Mouse (Mus musculus) midbrain, embryonic 12.5 days (tissue): ENCODE data around the gene Ccnq. TPM values are rescaled to one million over a fixed set of nuclear protein-coding genes. Genes with fewer than 3 reads are reported as not detected.

Experiments
- ATAC-seq: fragments of 200-750 bp; cut with Nextera tagmentation; 2 replicates; pipeline ENCODE4 v1.8.0; 2017; ENCODE audit warnings: low read depth, moderate TSS enrichment, moderate library complexity; ENCODE audit not compliant: low FRiP score
- H3K27ac ChIP-seq: fragments of 300-500 bp; sonication (generic); replicated peaks from 2 replicates; pipeline ENCODE4 v1.5.1; 2016; ENCODE audit warnings: mild to moderate bottlenecking
- H3K27me3 ChIP-seq: fragments of 300-500 bp; sonication (generic); 2 replicates; pipeline ENCODE4 v1.6.1; 2016; ENCODE audit warnings: mild to moderate bottlenecking
- H3K36me3 ChIP-seq: fragments of 300-500 bp; sonication (generic); 2 replicates; pipeline ENCODE4 v1.6.1; 2016
- H3K4me1 ChIP-seq: fragments of 300-500 bp; sonication (generic); 2 replicates; pipeline ENCODE4 v1.6.1; 2016
- H3K4me2 ChIP-seq: fragments of 300-500 bp; sonication (generic); replicated peaks from 2 replicates; pipeline ENCODE4 v1.6.1; 2016; ENCODE audit warnings: mild to moderate bottlenecking, moderate library complexity
- H3K4me3 ChIP-seq: fragments of 300-500 bp; sonication (generic); 2 replicates; pipeline ENCODE4 v1.5.1; 2016; ENCODE audit warnings: mild to moderate bottlenecking
- H3K9ac ChIP-seq: fragments of 300-500 bp; sonication (generic); replicated peaks from 2 replicates; pipeline ENCODE4 v1.6.1; 2016; ENCODE audit warnings: mild to moderate bottlenecking, moderate library complexity
- H3K9me3 ChIP-seq: fragments of 300-500 bp; sonication (generic); 2 replicates; pipeline ENCODE4 v1.6.1; 2016; ENCODE audit warnings: mild to moderate bottlenecking
- WGBS: fragments of 180-500 bp; shearing (Covaris S2); methylation state at CpG from one replicate; pipeline ENCODE4 v1.1.7; 2016; 5-methylcytosine and 5-hydroxymethylcytosine counted together
- polyA plus RNA-seq: library from polyadenylated mRNA; unstranded; fragments of >200 nt; fragmentation: Nextera tagmentation; extraction: Ambion mirVana; gene quantifications from 2 replicates; pipeline ENCODE4 v1.2.1, GENCODE M21; 2016

The Ccnq gene
- polyA plus RNA-seq, 1 experiment from 2014 or later, result 35.6 TPM

DNA sequence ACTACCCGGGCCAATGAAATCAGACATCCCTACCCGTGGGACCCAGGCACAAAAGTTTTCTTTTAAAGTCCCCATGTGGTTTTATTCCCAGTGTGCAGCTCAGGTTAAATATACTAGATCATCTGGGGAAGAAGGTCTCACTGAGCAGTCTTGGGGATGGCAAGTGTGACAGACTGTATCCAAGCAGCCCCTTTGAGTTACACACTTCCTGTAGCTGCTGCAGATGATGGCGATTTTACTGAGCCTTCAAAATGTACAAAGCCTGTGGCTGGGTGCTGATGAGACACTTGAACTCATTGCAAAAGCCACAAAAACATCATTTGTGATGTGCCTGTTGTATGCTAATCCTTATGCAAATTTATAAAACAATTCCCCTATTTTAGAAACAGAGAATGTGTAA, 29.0 kb upstream of the Ccnq start:
- no peak for ATAC-seq
- Histone ChIP-seq H3K36me3 (no peaks in the 10 kb centered on the region), H3K9ac (no peak overlapping the region), H3K27me3 (0 out of 2 replicates have a peak, but pooled peaks cover 6% of the 10 kb centered on the region), H3K9me3 (no peaks in the 10 kb centered on the region), H3K4me2 (no peak overlapping the region), H3K4me1 (peaks cover 33% of the 10 kb centered on the region), H3K4me3 (no peak overlapping the region), H3K27ac (no peak overlapping the region)
- WGBS, result 87% methylated on average over 3 of the region's 3 CpGs

DNA sequence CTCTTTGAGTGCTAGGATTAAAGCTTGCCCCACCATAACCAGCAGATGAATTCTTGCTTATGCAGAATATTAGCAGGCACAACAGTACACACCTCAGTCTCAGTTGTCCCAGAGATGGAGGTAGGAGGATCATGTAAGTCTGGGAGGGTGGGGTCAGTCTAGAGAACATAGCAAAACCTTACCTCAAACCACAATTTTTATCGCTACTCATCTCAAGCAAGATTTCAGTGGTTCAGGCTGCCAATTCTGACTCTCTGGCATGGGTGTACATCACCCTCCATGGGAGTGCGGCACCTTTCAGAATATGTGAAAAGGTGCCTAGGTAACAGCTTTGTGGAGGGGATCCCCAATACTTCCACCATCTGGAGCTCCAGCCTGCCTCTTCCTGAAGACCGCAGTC, 28.5 kb upstream of the Ccnq start:
- WGBS, result 96% methylated on average over 3 of the region's 3 CpGs
- Histone ChIP-seq H3K27me3 (0 out of 2 replicates have a peak, but pooled peaks cover 6% of the 10 kb centered on the region), H3K9ac (no peak overlapping the region), H3K4me3 (no peak overlapping the region), H3K4me2 (no peak overlapping the region), H3K4me1 (peaks cover 27% of the 10 kb centered on the region), H3K27ac (no peak overlapping the region), H3K36me3 (no peaks in the 10 kb centered on the region), H3K9me3 (no peaks in the 10 kb centered on the region)
- no peak for ATAC-seq

GRCm38 (mm10) chr11:78777851-78778680, 26.5 kb upstream of the Ccnq start:
- Histone ChIP-seq H3K27me3 (no peaks in the 10 kb centered on the region), H3K36me3 (no peaks in the 10 kb centered on the region), H3K9ac (no peak overlapping the region), H3K4me2 (no peak overlapping the region), H3K4me1 (peaks cover 20% of the 10 kb centered on the region), H3K27ac (no peak overlapping the region), H3K4me3 (no peak overlapping the region), H3K9me3 (no peaks in the 10 kb centered on the region)
- WGBS, result 59% methylated on average over 10 of the region's 10 CpGs
- ATAC-seq, result no peak

DNA sequence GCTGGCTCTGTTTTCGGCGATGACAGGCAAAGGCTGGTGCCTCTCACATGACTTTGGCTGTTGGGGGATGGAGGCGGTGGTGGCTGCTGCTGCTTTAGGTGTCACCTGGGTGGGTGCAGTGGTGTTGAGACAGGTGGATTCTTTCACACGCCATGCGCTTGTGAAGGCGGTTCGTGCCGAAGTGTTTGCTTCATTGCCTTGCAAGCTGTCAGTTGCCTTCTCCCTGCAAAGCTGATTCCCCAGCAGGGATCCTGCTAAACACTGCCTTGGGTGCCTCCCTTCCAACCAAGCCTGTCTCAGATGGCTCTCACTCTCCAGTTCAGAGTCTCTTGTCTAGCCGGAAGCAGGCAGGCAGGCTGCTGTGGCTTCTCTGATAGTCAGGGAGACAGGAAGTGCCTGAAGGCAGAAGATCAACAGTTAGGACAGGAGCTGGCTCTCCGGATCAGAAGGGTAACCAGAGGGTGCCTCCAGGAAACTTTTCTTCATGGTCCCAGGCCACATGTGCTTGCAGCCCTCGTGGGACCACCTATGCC, 20.3 kb upstream of the Ccnq start:
- no peak overlapping the region for H3K27ac ChIP-seq
- no peak for ATAC-seq
- no peak overlapping the region for H3K4me3 ChIP-seq
- no peak overlapping the region for H3K9ac ChIP-seq
- peaks cover 3% of the 10 kb centered on the region; the same call in 1 of the 2 replicates for H3K4me1 ChIP-seq
- no peaks in the 10 kb centered on the region for H3K36me3 ChIP-seq
- H3K9me3 ChIP-seq, result no peaks in the 10 kb centered on the region
- no peaks in the 10 kb centered on the region for H3K27me3 ChIP-seq
- WGBS, result 78% methylated on average over 11 of the region's 11 CpGs
- no peak overlapping the region for H3K4me2 ChIP-seq

DNA sequence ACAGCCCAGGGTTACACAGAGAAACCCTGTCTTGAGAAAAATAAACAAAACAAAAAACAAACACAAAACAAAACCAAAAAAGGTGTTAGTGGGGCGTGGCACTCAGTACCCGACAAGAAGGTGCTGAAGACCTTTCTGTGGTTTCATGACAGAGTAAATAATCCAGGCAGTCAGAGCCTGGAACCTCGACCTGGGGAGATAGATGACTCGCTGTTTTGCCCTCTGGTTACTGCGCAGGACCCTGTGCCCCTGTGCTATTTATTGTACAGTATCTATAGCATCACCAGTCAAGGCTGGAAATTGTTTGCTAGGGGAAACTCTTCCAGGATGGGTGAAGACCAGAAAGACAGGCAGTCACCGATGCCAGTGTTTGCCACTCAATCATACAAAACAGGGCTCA, 18.9 kb upstream of the Ccnq start:
- peaks cover 3% of the 10 kb centered on the region; the same call in 1 of the 2 replicates for H3K4me1 ChIP-seq
- H3K9me3 ChIP-seq, result no peaks in the 10 kb centered on the region
- ATAC-seq, result no peak

GRCm38 (mm10) chr11:78768778-78769177, 17.2 kb upstream of the Ccnq start:
- Histone ChIP-seq H3K4me1 (peaks cover 3% of the 10 kb centered on the region; the same call in 1 of the 2 replicates), H3K9me3 (no peaks in the 10 kb centered on the region), H3K27ac (0 out of 2 replicates have a peak overlapping the region, but pooled peaks have one; percentile 10), H3K4me2 (no peak overlapping the region), H3K4me3 (no peak overlapping the region), H3K36me3 (no peaks in the 10 kb centered on the region), H3K9ac (no peak overlapping the region), H3K27me3 (no peaks in the 10 kb centered on the region)
- no peak for ATAC-seq
- WGBS, result 27% methylated on average over 3 of the region's 3 CpGs

More for the DNA sequence above, 18.9 kb upstream of the Ccnq start:
- Histone ChIP-seq H3K36me3 (no peaks in the 10 kb centered on the region), H3K9ac (no peak overlapping the region), H3K27me3 (no peaks in the 10 kb centered on the region), H3K4me3 (no peak overlapping the region), H3K27ac (no peak overlapping the region), H3K4me2 (no peak overlapping the region)
- 92% methylated on average over 6 of the region's 6 CpGs for WGBS

DNA sequence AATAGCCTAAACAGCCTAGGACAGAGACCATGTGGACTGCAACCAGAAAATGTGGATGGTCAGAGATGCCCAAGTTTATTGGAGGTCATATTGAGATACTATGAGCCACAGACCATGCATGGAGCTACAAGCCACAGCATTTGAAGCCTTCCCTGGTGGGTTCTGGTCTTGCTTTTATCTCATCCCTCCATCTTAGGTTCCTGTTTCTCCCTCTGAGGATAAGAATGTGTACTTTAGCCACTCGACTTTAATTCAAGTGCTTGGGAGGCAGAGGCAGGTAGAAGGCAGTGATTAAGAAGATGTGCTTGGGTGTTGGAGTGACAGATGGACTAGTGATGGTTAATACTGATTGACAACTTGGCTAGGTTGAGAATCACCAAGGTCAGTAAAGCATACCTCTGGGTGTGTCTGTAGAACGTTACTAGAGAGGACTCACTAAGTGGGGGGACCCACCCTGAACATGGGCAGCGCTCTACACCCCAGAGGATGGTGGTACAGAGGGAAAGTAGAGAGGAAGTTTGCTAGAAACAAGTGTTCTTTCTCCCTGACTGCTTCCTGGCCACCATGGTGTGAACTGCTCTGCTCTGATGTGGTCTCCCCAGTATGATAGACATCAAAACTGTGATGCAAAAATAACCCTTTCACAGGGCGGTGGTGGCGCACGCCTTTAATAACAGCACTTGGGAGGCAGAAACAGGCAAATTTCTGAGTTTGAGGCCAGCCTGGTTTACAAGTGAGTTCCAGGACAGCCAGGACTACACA, 14.7 kb upstream of the Ccnq start:
- WGBS, result 90% methylated on average over 6 of the region's 6 CpGs

DNA sequence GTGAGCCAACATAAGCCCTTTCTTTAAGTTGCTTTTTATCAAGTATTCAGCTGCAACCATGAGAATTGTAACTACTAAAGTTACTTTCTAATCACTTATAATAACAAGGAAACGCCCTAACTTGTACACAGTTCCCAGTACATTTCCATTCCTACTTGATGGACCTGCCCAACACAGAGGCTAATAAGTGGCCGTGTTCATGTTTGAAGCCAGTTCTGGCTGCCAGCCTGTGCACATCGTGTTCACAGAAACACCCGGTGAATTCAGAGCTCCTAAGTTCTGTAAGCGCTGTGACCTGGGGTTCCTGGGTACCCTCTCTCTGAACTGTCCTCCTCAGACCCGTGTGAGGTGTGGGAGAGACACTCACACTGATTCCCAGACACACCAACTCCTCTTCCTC, 13.3 kb upstream of the Ccnq start:
- 85% methylated on average over 6 of the region's 6 CpGs for WGBS
- H3K9ac ChIP-seq, result no peak overlapping the region
- H3K27ac ChIP-seq, result no peak overlapping the region
- no peaks in the 10 kb centered on the region for H3K36me3 ChIP-seq
- H3K27me3 ChIP-seq, result no peaks in the 10 kb centered on the region
- H3K4me2 ChIP-seq, result no peak overlapping the region
- ATAC-seq, result no peak
- peaks cover 22% of the 10 kb centered on the region for H3K4me1 ChIP-seq
- no peaks in the 10 kb centered on the region for H3K9me3 ChIP-seq
- no peak overlapping the region for H3K4me3 ChIP-seq

More for the DNA sequence above, 14.7 kb upstream of the Ccnq start:
- no peaks in the 10 kb centered on the region for H3K9me3 ChIP-seq
- H3K4me3 ChIP-seq, result no peak overlapping the region
- H3K4me2 ChIP-seq, result no peak overlapping the region
- no peaks in the 10 kb centered on the region for H3K27me3 ChIP-seq
- no peaks in the 10 kb centered on the region for H3K36me3 ChIP-seq
- H3K4me1 ChIP-seq, result peaks cover 13% of the 10 kb centered on the region
- H3K27ac ChIP-seq, result no peak overlapping the region
- ATAC-seq, result no peak
- H3K9ac ChIP-seq, result no peak overlapping the region

- Histone ChIP-seq H3K4me2 (no peak overlapping the region), H3K27me3 (no peaks in the 10 kb centered on the region), H3K4me3 (no peak overlapping the region), H3K36me3 (no peaks in the 10 kb centered on the region), H3K9me3 (no peaks in the 10 kb centered on the region), H3K9ac (no peak overlapping the region), H3K27ac (no peak overlapping the region), H3K4me1 (peaks cover 22% of the 10 kb centered on the region)
- 83% methylated on average over 8 of the region's 8 CpGs for WGBS
- no peak for ATAC-seq
Observed at GRCm38 (mm10) chr11:78764304-78764703, 12.8 kb upstream of the Ccnq start.

- Histone ChIP-seq H3K4me3 (no peak overlapping the region), H3K9ac (no peak overlapping the region), H3K27ac (no peak overlapping the region), H3K36me3 (no peaks in the 10 kb centered on the region), H3K4me1 (peaks cover 26% of the 10 kb centered on the region), H3K9me3 (no peaks in the 10 kb centered on the region), H3K27me3 (no peaks in the 10 kb centered on the region), H3K4me2 (0 out of 2 replicates have a peak overlapping the region, but pooled peaks have one; percentile 11)
- no peak for ATAC-seq
- WGBS, result 16% methylated on average over 5 of the region's 5 CpGs
Observed at GRCm38 (mm10) chr11:78762201-78762600, 10.7 kb upstream of the Ccnq start.

DNA sequence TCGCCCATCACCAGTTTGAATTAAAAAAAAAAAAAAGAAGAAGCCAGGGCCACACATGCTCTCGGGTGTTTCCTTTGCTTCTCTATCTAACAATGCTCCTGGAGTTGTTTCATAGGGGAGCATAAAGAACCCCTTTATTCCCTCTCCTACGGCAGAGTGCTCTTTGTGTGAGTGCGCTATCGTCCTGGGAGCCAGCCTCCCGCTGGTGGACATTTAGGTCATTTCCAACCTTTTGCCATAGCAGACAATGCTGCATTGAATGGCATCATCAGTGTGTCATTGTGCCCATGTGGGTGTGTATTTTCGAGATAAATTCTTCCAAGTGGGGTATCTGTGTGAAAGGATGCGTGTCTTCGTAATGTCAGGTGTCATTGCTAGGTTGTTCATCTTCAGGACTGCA, 9.6 kb upstream of the Ccnq start:
- Histone ChIP-seq H3K9me3 (no peaks in the 10 kb centered on the region), H3K4me1 (peaks cover 26% of the 10 kb centered on the region), H3K27me3 (no peaks in the 10 kb centered on the region), H3K27ac (no peak overlapping the region), H3K4me3 (no peak overlapping the region), H3K4me2 (no peak overlapping the region), H3K36me3 (no peaks in the 10 kb centered on the region), H3K9ac (no peak overlapping the region)
- no peak for ATAC-seq
- 64% methylated on average over 9 of the region's 9 CpGs for WGBS

- Histone ChIP-seq H3K9me3 (no peaks in the 10 kb centered on the region), H3K27ac (no peak overlapping the region), H3K27me3 (no peaks in the 10 kb centered on the region), H3K4me2 (no peak overlapping the region), H3K36me3 (no peaks in the 10 kb centered on the region), H3K4me1 (peaks cover 10% of the 10 kb centered on the region), H3K9ac (no peak overlapping the region), H3K4me3 (no peak overlapping the region)
- ATAC-seq, result no peak
- 76% methylated on average over 1 of the region's 1 CpGs for WGBS
Observed at GRCm38 (mm10) chr11:78755299-78755698, 3.8 kb upstream of the Ccnq start.
